Mouse (Mus musculus): ENCODE data around the gene Hexim2. TPM values are rescaled to one million over a fixed set of nuclear protein-coding genes. Genes with fewer than 3 reads are reported as not detected.

The Hexim2 gene
- polyA plus RNA-seq, 1 experiment from 2014 or later: 33.4 TPM

GRCm38 (mm10) chr11:103134221-103134620 lies 2.0 kb downstream of the Hexim2 start:
- 79% methylated on average over 3 of the region's 3 CpGs for WGBS
- H3K4me1 ChIP-seq: peaks cover 38% of the 10 kb centered on the region
- H3K9ac ChIP-seq: no peak overlapping the region

GRCm38 (mm10) chr11:103136039-103136577 lies 3.9 kb downstream of the Hexim2 start:
- Histone ChIP-seq H3K27ac (no peak overlapping the region), H3K4me2 (no peak overlapping the region), H3K9me3 (no peaks in the 10 kb centered on the region), H3K4me3 (no peak overlapping the region), H3K27me3 (replicated peaks) (no peaks in the 10 kb centered on the region), H3K4me1 (peaks cover 33% of the 10 kb centered on the region), H3K9ac (no peak overlapping the region), H3K36me3 (replicated peaks) (peaks cover 8% of the 10 kb centered on the region; the same call in 1 of the 2 replicates)
- 89% methylated on average over 8 of the region's 8 CpGs for WGBS
- ATAC-seq (replicated peaks): no peak

More at GRCm38 (mm10) chr11:103134221-103134620, 2.0 kb downstream of the Hexim2 start:
- no peaks in the 10 kb centered on the region for H3K9me3 ChIP-seq
- H3K27ac ChIP-seq: peak overlapping the region; percentile 82; the same call in 1 of the 2 replicates
- no peak for ATAC-seq (replicated peaks)
- H3K4me2 ChIP-seq: peak overlapping the region; percentile 52
- peak overlapping the region; percentile 27; the same call in 1 of the 2 replicates for H3K4me3 ChIP-seq
- H3K36me3 ChIP-seq (replicated peaks): peaks cover 7% of the 10 kb centered on the region; the same call in 1 of the 2 replicates
- no peaks in the 10 kb centered on the region for H3K27me3 ChIP-seq (replicated peaks)

- Histone ChIP-seq H3K4me3 (no peak overlapping the region), H3K36me3 (replicated peaks) (peaks cover 8% of the 10 kb centered on the region; the same call in 1 of the 2 replicates), H3K4me2 (no peak overlapping the region), H3K27me3 (replicated peaks) (no peaks in the 10 kb centered on the region), H3K9me3 (no peaks in the 10 kb centered on the region), H3K4me1 (peaks cover 26% of the 10 kb centered on the region), H3K9ac (no peak overlapping the region), H3K27ac (no peak overlapping the region)
- ATAC-seq (replicated peaks): no peak
- WGBS: 81% methylated on average over 14 of the region's 14 CpGs
Observed at GRCm38 (mm10) chr11:103139951-103140762, 7.9 kb downstream of the Hexim2 start.

- no peaks in the 10 kb centered on the region for H3K9me3 ChIP-seq
- H3K36me3 ChIP-seq (replicated peaks): peaks cover 8% of the 10 kb centered on the region; the same call in 1 of the 2 replicates
- no peak overlapping the region for H3K4me3 ChIP-seq
- peaks cover 22% of the 10 kb centered on the region for H3K4me1 ChIP-seq
- peak overlapping the region; percentile 3; the same call in 1 of the 2 replicates for H3K27ac ChIP-seq
- H3K9ac ChIP-seq: no peak overlapping the region
- no peaks in the 10 kb centered on the region for H3K27me3 ChIP-seq (replicated peaks)
- ATAC-seq (replicated peaks): no peak
- H3K4me2 ChIP-seq: no peak overlapping the region
- 60% methylated on average over 6 of the region's 6 CpGs for WGBS
Observed at GRCm38 (mm10) chr11:103140763-103141100, 8.5 kb downstream of the Hexim2 start.

GRCm38 (mm10) chr11:103141101-103141943 lies 9.1 kb downstream of the Hexim2 start:
- no peak overlapping the region for H3K4me3 ChIP-seq
- no peak overlapping the region for H3K4me2 ChIP-seq
- H3K27ac ChIP-seq: peak overlapping the region; percentile 93
- WGBS: 39% methylated on average over 10 of the region's 11 CpGs
- H3K4me1 ChIP-seq: peaks cover 22% of the 10 kb centered on the region
- H3K9ac ChIP-seq: no peak overlapping the region; the same call in 1 of the 2 replicates
- H3K27me3 ChIP-seq (replicated peaks): no peaks in the 10 kb centered on the region
- no peak for ATAC-seq (replicated peaks)
- H3K36me3 ChIP-seq (replicated peaks): peaks cover 8% of the 10 kb centered on the region; the same call in 1 of the 2 replicates
- no peaks in the 10 kb centered on the region for H3K9me3 ChIP-seq

- no peak overlapping the region for H3K4me3 ChIP-seq
- H3K36me3 ChIP-seq (replicated peaks): peaks cover 8% of the 10 kb centered on the region; the same call in 1 of the 2 replicates
- peaks cover 22% of the 10 kb centered on the region for H3K4me1 ChIP-seq
- no peak overlapping the region; the same call in 1 of the 2 replicates for H3K9ac ChIP-seq
- H3K27me3 ChIP-seq (replicated peaks): no peaks in the 10 kb centered on the region
- 21% methylated on average over 1 of the region's 1 CpGs for WGBS
- peak overlapping the region; percentile 93 for H3K27ac ChIP-seq
- H3K4me2 ChIP-seq: peak overlapping the region; percentile 55
- no peak for ATAC-seq (replicated peaks)
- H3K9me3 ChIP-seq: no peaks in the 10 kb centered on the region
Observed at GRCm38 (mm10) chr11:103141944-103142255, 9.7 kb downstream of the Hexim2 start.

GRCm38 (mm10) chr11:103142441-103143182 lies 10.4 kb downstream of the Hexim2 start:
- 21% methylated on average over 7 of the region's 8 CpGs for WGBS

GRCm38 (mm10) chr11:103144309-103145285 lies 12.4 kb downstream of the Hexim2 start:
- H3K9ac ChIP-seq: no peak overlapping the region
- H3K4me1 ChIP-seq: peaks cover 22% of the 10 kb centered on the region
- H3K4me3 ChIP-seq: no peak overlapping the region
- WGBS: 39% methylated on average over 12 of the region's 12 CpGs
- H3K27ac ChIP-seq: no peak overlapping the region
- no peaks in the 10 kb centered on the region for H3K36me3 ChIP-seq (replicated peaks)
- no peaks in the 10 kb centered on the region for H3K27me3 ChIP-seq (replicated peaks)
- ATAC-seq (replicated peaks): no peak
- H3K9me3 ChIP-seq: no peaks in the 10 kb centered on the region
- no peak overlapping the region for H3K4me2 ChIP-seq

More at GRCm38 (mm10) chr11:103142441-103143182, 10.4 kb downstream of the Hexim2 start:
- H3K4me1 ChIP-seq: peaks cover 22% of the 10 kb centered on the region
- peak overlapping the region; percentile 55 for H3K4me2 ChIP-seq
- H3K27ac ChIP-seq: peak overlapping the region; percentile 93
- H3K27me3 ChIP-seq (replicated peaks): no peaks in the 10 kb centered on the region
- ATAC-seq (replicated peaks): peak; percentile 95
- H3K4me3 ChIP-seq: peak overlapping the region; percentile 37
- no peaks in the 10 kb centered on the region for H3K9me3 ChIP-seq
- H3K9ac ChIP-seq: peak overlapping the region; percentile 50
- peaks cover 8% of the 10 kb centered on the region; the same call in 1 of the 2 replicates for H3K36me3 ChIP-seq (replicated peaks)

- no peak for ATAC-seq (replicated peaks)
- Histone ChIP-seq H3K4me2 (no peak overlapping the region), H3K27me3 (replicated peaks) (no peaks in the 10 kb centered on the region), H3K9ac (no peak overlapping the region), H3K4me3 (no peak overlapping the region), H3K9me3 (no peaks in the 10 kb centered on the region), H3K27ac (no peak overlapping the region), H3K36me3 (replicated peaks) (no peaks in the 10 kb centered on the region), H3K4me1 (peaks cover 18% of the 10 kb centered on the region)
- WGBS: 92% methylated on average over 4 of the region's 4 CpGs
Observed at GRCm38 (mm10) chr11:103146386-103146785, 14.2 kb downstream of the Hexim2 start.

- Histone ChIP-seq H3K9me3 (no peaks in the 10 kb centered on the region), H3K4me1 (peaks cover 5% of the 10 kb centered on the region), H3K4me2 (no peak overlapping the region), H3K4me3 (no peak overlapping the region), H3K27ac (no peak overlapping the region), H3K36me3 (replicated peaks) (no peaks in the 10 kb centered on the region), H3K27me3 (replicated peaks) (no peaks in the 10 kb centered on the region), H3K9ac (no peak overlapping the region)
- ATAC-seq (replicated peaks): no peak
- WGBS: 68% methylated on average over 4 of the region's 4 CpGs
Observed at GRCm38 (mm10) chr11:103147766-103148165, 15.5 kb downstream of the Hexim2 start.

GRCm38 (mm10) chr11:103149771-103150170 lies 17.5 kb downstream of the Hexim2 start:
- Histone ChIP-seq H3K9ac (no peak overlapping the region), H3K27me3 (replicated peaks) (no peaks in the 10 kb centered on the region), H3K36me3 (replicated peaks) (no peaks in the 10 kb centered on the region), H3K4me3 (no peak overlapping the region), H3K27ac (no peak overlapping the region), H3K4me2 (no peak overlapping the region), H3K4me1 (no peaks in the 10 kb centered on the region), H3K9me3 (no peaks in the 10 kb centered on the region)
- no peak for ATAC-seq (replicated peaks)
- whole genome bisulfite sequencing: 95% methylated on average over 4 of the region's 4 CpGs
